Mouse (Mus musculus) heart, embryonic 11.5 days (tissue): ENCODE results near the gene Dlx5. TPM values are rescaled to one million over a fixed set of nuclear protein-coding genes. Genes with fewer than 3 reads are reported as not detected.
A peak's percentile ranks its signal among the peaks of the same experiment; 100 is the strongest.

Experiments
- ATAC-seq: fragments of 200-750 bp; cut with Nextera tagmentation; replicated peaks from 2 replicates; pipeline ENCODE4 v1.8.0; 2017; ENCODE audit warnings: moderate library complexity; ENCODE audit not compliant: insufficient number of reproducible peaks, low FRiP score, low TSS enrichment
- H3K27ac ChIP-seq: fragments of 300-500 bp; sonication (generic); 2 replicates; pipeline ENCODE4 v1.5.1; 2014; ENCODE audit warnings: mild to moderate bottlenecking, low read depth, low read length
- H3K27me3 ChIP-seq: fragments of 300-500 bp; sonication (generic); 2 replicates; pipeline ENCODE4 v1.6.1; 2014; ENCODE audit warnings: mild to moderate bottlenecking, low read length, mixed read lengths; ENCODE audit not compliant: control insufficient read depth, insufficient read depth
- H3K36me3 ChIP-seq: fragments of 300-500 bp; sonication (generic); 2 replicates; pipeline ENCODE4 v1.6.1; 2014; ENCODE audit warnings: mild to moderate bottlenecking, low read length, moderate library complexity, mixed read lengths; ENCODE audit not compliant: control insufficient read depth, insufficient read depth
- H3K4me1 ChIP-seq: fragments of 300-500 bp; sonication (generic); 2 replicates; pipeline ENCODE4 v1.6.1; 2014; ENCODE audit warnings: low read length; ENCODE audit not compliant: control insufficient read depth, insufficient read depth
- H3K4me2 ChIP-seq: fragments of 300-500 bp; sonication (generic); 2 replicates; pipeline ENCODE4 v1.6.1; 2014; ENCODE audit warnings: mild to moderate bottlenecking, moderate library complexity
- H3K4me3 ChIP-seq: fragments of 300-500 bp; sonication (generic); 2 replicates; pipeline ENCODE4 v1.5.1; 2014; ENCODE audit warnings: low read depth, low read length
- H3K9ac ChIP-seq: fragments of 300-500 bp; sonication (generic); 2 replicates; pipeline ENCODE4 v1.6.1; 2014; ENCODE audit warnings: mild to moderate bottlenecking, low read depth, low read length, moderate library complexity
- H3K9me3 ChIP-seq: fragments of 300-500 bp; sonication (generic); replicated peaks from 2 replicates; pipeline ENCODE4 v1.6.1; 2016; ENCODE audit warnings: low read length; ENCODE audit not compliant: control insufficient read depth
- WGBS: fragments of 180-500 bp; shearing (Covaris S2); extraction: QIAGEN DNeasy Blood & Tissue Kit; methylation state at CpG from one replicate; pipeline ENCODE4 v1.1.7; 2014; ENCODE audit not compliant: insufficient replicate concordance; 5-methylcytosine and 5-hydroxymethylcytosine counted together
- polyA plus RNA-seq: library from polyadenylated mRNA; unstranded; fragments of >200 nt; fragmentation: Nextera tagmentation; extraction: Ambion mirVana; gene quantifications from 2 replicates; pipeline ENCODE4 v1.2.1, GENCODE M21; 2014

The Dlx5 gene
- polyA plus RNA-seq, 1 experiment from 2014 or later: 1.2 TPM

DNA sequence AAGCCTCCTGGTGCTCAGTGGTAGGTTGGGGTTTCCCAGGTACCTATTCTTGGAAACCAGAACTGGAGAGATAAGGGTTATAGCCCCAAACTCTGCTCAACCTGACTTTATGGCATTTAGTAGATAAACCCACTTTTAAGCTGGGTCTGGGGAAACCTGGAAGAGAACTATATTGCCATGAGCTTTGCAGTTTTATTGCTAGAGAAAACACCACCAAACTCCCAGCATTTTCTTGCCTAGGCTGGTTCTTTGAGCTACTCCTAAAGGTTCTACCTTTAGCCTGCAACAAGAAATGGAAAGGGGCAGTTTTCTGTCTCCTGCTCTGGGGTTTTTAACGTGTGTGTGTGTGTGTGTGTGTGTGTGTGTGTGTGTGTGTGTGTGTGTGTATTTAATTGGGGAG is 23.3 kb downstream of the Dlx5 start:
- no peaks in the 10 kb centered on the region for H3K9me3 ChIP-seq
- ATAC-seq: no peak
- no peak overlapping the region for H3K9ac ChIP-seq
- H3K4me3 ChIP-seq: no peak overlapping the region
- 0% methylated on average over 1 of the region's 1 CpGs for whole genome bisulfite sequencing
- H3K27me3 ChIP-seq: peaks cover 85% of the 10 kb centered on the region
- no peak overlapping the region for H3K4me2 ChIP-seq
- H3K4me1 ChIP-seq: peaks cover 12% of the 10 kb centered on the region; the same call in 1 of the 2 replicates
- no peaks in the 10 kb centered on the region for H3K36me3 ChIP-seq
- no peak overlapping the region for H3K27ac ChIP-seq

DNA sequence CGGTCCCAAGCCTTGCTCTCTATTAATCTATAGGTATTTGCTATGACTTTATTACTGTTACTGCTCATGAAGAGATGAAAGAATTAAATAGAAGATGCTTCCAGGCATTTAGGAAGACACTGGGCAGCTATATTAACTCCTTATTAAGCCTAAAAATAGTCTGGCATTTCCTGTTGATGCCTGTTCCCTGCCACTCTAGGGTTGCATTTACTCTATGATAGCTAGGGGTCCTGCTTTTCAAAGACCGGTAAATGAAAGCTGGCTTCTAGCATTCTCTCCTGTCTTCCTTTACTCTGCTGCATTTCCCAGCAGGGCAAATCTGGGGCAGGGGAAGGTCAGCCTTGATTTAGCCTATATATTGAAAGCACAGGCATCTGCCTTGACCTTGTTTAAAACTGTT is 24.1 kb downstream of the Dlx5 start:
- WGBS: 5% methylated on average over 2 of the region's 2 CpGs
- H3K9ac ChIP-seq: no peak overlapping the region
- ATAC-seq: no peak
- H3K4me3 ChIP-seq: no peak overlapping the region
- H3K9me3 ChIP-seq: no peaks in the 10 kb centered on the region
- H3K4me2 ChIP-seq: no peak overlapping the region
- H3K36me3 ChIP-seq: no peaks in the 10 kb centered on the region
- H3K27me3 ChIP-seq: peaks cover 86% of the 10 kb centered on the region
- H3K27ac ChIP-seq: no peak overlapping the region
- peaks cover 10% of the 10 kb centered on the region; the same call in 1 of the 2 replicates for H3K4me1 ChIP-seq

DNA sequence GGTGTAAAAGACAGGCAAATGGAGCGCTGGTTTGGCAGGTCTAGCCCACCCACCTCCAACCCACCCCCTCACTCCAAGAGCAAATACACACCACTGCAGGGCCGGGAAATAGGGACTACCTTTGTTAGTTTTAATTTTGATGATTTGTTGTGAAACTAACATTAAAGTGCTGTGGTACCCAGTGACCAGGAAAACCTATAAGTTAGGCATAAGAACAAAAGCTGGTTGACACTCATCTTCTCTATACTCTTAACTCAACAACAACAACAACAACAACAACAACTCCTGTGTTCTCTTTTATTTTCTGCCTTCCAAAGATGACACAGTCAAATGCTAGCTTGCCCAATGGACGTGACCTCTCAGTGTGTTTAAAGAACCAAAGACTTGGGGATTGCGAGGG is 25.0 kb downstream of the Dlx5 start:
- peaks cover 89% of the 10 kb centered on the region for H3K27me3 ChIP-seq
- no peaks in the 10 kb centered on the region for H3K9me3 ChIP-seq
- no peak overlapping the region for H3K9ac ChIP-seq
- H3K4me2 ChIP-seq: no peak overlapping the region
- 5% methylated on average over 4 of the region's 4 CpGs for WGBS
- H3K36me3 ChIP-seq: no peaks in the 10 kb centered on the region
- ATAC-seq: no peak
- H3K4me1 ChIP-seq: peaks cover 7% of the 10 kb centered on the region; the same call in 1 of the 2 replicates
- no peak overlapping the region for H3K27ac ChIP-seq
- H3K4me3 ChIP-seq: no peak overlapping the region

DNA sequence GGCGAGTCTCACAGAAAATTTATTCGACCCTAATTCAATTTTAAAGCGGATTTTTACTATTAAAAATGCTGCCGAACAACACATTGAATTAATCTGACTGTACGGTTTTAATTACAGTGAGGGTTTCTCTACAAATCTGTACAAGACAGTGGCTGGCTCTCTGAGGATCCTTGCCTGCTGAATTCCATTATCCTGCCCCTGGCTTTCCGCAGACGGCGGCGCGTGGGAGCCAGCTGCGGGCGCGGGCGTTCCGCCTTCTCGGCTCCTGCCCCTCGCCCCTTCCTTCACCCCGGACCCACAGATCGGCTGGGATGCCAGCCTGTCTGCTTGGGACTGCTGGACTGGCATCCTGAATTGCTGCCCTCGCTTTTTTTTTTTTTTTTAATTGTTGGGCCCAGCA is 25.6 kb downstream of the Dlx5 start:
- peaks cover 93% of the 10 kb centered on the region for H3K27me3 ChIP-seq
- WGBS: under 1% methylated on average over 20 of the region's 20 CpGs
- no peaks in the 10 kb centered on the region for H3K36me3 ChIP-seq
- H3K4me2 ChIP-seq: no peak overlapping the region
- 0 out of 2 replicates have a peak overlapping the region, but pooled peaks have one; percentile 1 for H3K4me3 ChIP-seq
- peaks cover 7% of the 10 kb centered on the region; the same call in 1 of the 2 replicates for H3K4me1 ChIP-seq
- no peak for ATAC-seq
- no peaks in the 10 kb centered on the region for H3K9me3 ChIP-seq
- no peak overlapping the region for H3K27ac ChIP-seq
- no peak overlapping the region for H3K9ac ChIP-seq

- no peak overlapping the region for H3K4me3 ChIP-seq
- WGBS: 0% methylated on average over 10 of the region's 10 CpGs
- no peak for ATAC-seq
- H3K27me3 ChIP-seq: peaks cover 93% of the 10 kb centered on the region
- H3K9ac ChIP-seq: no peak overlapping the region
- H3K9me3 ChIP-seq: no peaks in the 10 kb centered on the region
- H3K36me3 ChIP-seq: no peaks in the 10 kb centered on the region
- H3K4me2 ChIP-seq: no peak overlapping the region
- no peak overlapping the region for H3K27ac ChIP-seq
- peaks cover 6% of the 10 kb centered on the region; the same call in 1 of the 2 replicates for H3K4me1 ChIP-seq
Observed at GRCm38 (mm10) chr6:6855746-6856185, 26.1 kb downstream of the Dlx5 start.

DNA sequence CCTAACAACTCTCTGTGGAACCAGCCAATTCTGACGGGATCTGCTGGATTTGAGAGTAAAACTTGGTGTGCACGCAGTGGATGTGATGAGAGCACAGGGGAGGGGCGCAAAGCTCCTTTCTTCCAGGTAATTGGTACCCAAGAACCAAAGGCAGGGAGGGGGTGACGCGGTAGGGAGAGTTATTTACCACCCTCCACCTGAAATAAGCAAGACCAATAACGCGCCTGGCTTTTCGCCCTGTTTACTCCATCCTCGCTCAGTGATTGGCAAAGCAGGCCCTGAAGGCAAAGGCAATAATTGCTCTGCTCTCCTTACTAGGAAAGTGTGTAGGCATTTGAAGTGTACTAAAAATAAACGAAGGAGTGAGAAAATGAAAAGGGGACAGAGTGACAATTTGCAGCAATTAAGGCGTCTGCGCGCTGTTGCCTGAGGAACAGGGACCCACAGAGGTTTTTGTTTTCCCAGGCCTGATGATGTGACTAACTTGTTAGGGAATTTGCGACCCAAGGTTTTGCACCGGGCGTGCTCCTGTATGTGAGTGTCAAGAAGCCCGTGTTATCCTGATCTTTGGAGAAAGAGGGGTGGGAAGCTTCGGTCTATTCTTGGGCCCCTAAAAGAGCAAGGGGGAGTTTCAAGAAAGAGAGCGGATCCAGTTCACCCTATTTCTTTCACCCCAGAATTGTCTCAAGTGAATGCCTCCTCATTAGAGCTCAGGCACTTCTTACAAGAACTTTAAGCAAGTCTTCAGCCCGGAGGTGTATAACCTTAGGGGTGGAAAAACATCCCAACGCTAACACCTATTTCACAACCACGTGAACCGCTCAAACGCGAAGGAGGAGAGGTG is 26.8 kb downstream of the Dlx5 start:
- H3K4me1 ChIP-seq: no peaks in the 10 kb centered on the region
- no peaks in the 10 kb centered on the region for H3K36me3 ChIP-seq
- no peak overlapping the region for H3K4me3 ChIP-seq
- H3K4me2 ChIP-seq: no peak overlapping the region
- H3K27ac ChIP-seq: no peak overlapping the region
- H3K9ac ChIP-seq: no peak overlapping the region
- peaks cover 94% of the 10 kb centered on the region for H3K27me3 ChIP-seq
- under 1% methylated on average over 25 of the region's 25 CpGs for WGBS
- no peak for ATAC-seq
- H3K9me3 ChIP-seq: no peaks in the 10 kb centered on the region

- Histone ChIP-seq H3K27ac (no peak overlapping the region), H3K36me3 (no peaks in the 10 kb centered on the region), H3K4me3 (no peak overlapping the region), H3K9ac (no peak overlapping the region), H3K27me3 (peaks cover 92% of the 10 kb centered on the region), H3K9me3 (no peaks in the 10 kb centered on the region), H3K4me2 (no peak overlapping the region), H3K4me1 (no peaks in the 10 kb centered on the region)
- 2% methylated on average over 9 of the region's 9 CpGs for WGBS
- no peak for ATAC-seq
Observed at GRCm38 (mm10) chr6:6854176-6854575, 27.7 kb downstream of the Dlx5 start.

DNA sequence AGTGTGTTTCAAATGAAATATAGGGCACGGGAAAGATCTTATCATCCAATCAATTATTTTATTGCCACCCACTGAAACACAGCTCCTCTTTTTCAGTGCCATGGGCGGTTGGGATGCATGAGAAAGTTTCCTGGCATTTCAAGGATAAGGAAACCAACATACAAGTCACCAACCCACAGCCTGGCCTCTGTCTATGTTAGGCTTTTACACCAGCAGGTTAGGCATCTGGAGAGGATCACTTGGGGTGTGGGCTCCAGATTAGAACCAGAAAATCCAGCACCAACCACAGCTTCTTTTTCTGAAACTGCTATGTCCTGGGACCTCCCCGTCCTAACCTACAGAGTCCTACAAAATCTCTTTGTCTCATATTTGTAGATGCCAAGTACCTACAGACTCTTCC is 28.9 kb downstream of the Dlx5 start:
- H3K27me3 ChIP-seq: peaks cover 91% of the 10 kb centered on the region
- no peak for ATAC-seq
- H3K9ac ChIP-seq: no peak overlapping the region
- H3K36me3 ChIP-seq: no peaks in the 10 kb centered on the region
- H3K9me3 ChIP-seq: no peaks in the 10 kb centered on the region
- no peak overlapping the region for H3K27ac ChIP-seq
- H3K4me3 ChIP-seq: no peak overlapping the region
- no peak overlapping the region for H3K4me2 ChIP-seq
- H3K4me1 ChIP-seq: no peaks in the 10 kb centered on the region
- WGBS: 14% methylated on average over 3 of the region's 3 CpGs

GRCm38 (mm10) chr6:6851166-6851565 is 30.7 kb downstream of the Dlx5 start:
- Histone ChIP-seq H3K9ac (no peak overlapping the region), H3K4me2 (no peak overlapping the region), H3K36me3 (no peaks in the 10 kb centered on the region), H3K4me3 (no peak overlapping the region), H3K27ac (no peak overlapping the region), H3K9me3 (no peaks in the 10 kb centered on the region), H3K27me3 (peaks cover 85% of the 10 kb centered on the region), H3K4me1 (no peaks in the 10 kb centered on the region)
- no peak for ATAC-seq
- WGBS: 4% methylated on average over 10 of the region's 10 CpGs
